Mouse (Mus musculus) midbrain, postnatal 0 days (tissue): ENCODE measurements around the gene Olfr90. TPM values are rescaled to one million over a fixed set of nuclear protein-coding genes. Genes with fewer than 3 reads are reported as not detected.

Experiments used
- ATAC-seq: fragments of 200-750 bp; cut with Nextera tagmentation; 2 replicates; pipeline ENCODE4 v1.8.0; 2017; ENCODE audit warnings: moderate number of reproducible peaks, mild to moderate bottlenecking, moderate TSS enrichment, moderate library complexity; ENCODE audit not compliant: low FRiP score
- DNase-seq: peaks from one replicate; pipeline ENCODE4 v3.0.0-alpha.2; 2015; ENCODE audit warnings: low spot score
- H3K27ac ChIP-seq: fragments of 300-500 bp; sonication (generic); 2 replicates; pipeline ENCODE4 v1.5.1; 2014; ENCODE audit warnings: low read depth, mild to moderate bottlenecking, low read length, mixed read lengths
- H3K27me3 ChIP-seq: fragments of 300-500 bp; sonication (generic); 2 replicates; pipeline ENCODE4 v1.6.1; 2014; ENCODE audit warnings: low read length, control low read depth, mixed read lengths; ENCODE audit not compliant: insufficient read depth
- H3K36me3 ChIP-seq: fragments of 300-500 bp; sonication (generic); 2 replicates; pipeline ENCODE4 v1.6.1; 2014; ENCODE audit warnings: low read length, control low read depth, mixed read lengths; ENCODE audit not compliant: insufficient read depth
- H3K4me1 ChIP-seq: fragments of 300-500 bp; sonication (generic); 2 replicates; pipeline ENCODE4 v1.6.1; 2014; ENCODE audit warnings: mild to moderate bottlenecking, control low read depth, antibody characterized with exemption, low read length, mixed read lengths; ENCODE audit not compliant: insufficient read depth
- H3K4me2 ChIP-seq: fragments of 300-500 bp; sonication (generic); 2 replicates; pipeline ENCODE4 v1.6.1; 2014; ENCODE audit warnings: low read depth, mild to moderate bottlenecking, low read length, mixed read lengths; ENCODE audit not compliant: poor library complexity, severe bottlenecking
- H3K4me3 ChIP-seq: fragments of 300-500 bp; sonication (generic); 2 replicates; pipeline ENCODE4 v1.5.1; 2014; ENCODE audit warnings: low read depth, mild to moderate bottlenecking, low read length, moderate library complexity
- H3K9ac ChIP-seq: fragments of 300-500 bp; sonication (generic); replicated peaks from 2 replicates; pipeline ENCODE4 v1.6.1; 2014; ENCODE audit warnings: mild to moderate bottlenecking, low read length, moderate library complexity, mixed read lengths; ENCODE audit not compliant: poor library complexity, severe bottlenecking
- H3K9me3 ChIP-seq: fragments of 300-500 bp; sonication (generic); 2 replicates; pipeline ENCODE4 v1.6.1; 2016; ENCODE audit warnings: low read length, control low read depth
- CTCF ChIP-seq: IDR thresholded peaks from 2 replicates; pipeline ENCODE4 v1.5.1; 2016; ENCODE audit warnings: antibody characterized with exemption, mild to moderate bottlenecking
- WGBS: fragments of 180-500 bp; shearing (Covaris S2); extraction: QIAGEN DNeasy Blood & Tissue Kit; methylation state at CpG from one replicate; pipeline ENCODE4 v1.1.7; 2014; 5-methylcytosine and 5-hydroxymethylcytosine counted together
- polyA plus RNA-seq: library from polyadenylated mRNA; unstranded; fragments of >200 nt; fragmentation: Nextera tagmentation; extraction: Ambion mirVana; gene quantifications from 2 replicates; pipeline ENCODE4 v1.2.1, GENCODE M21; 2015
- total RNA-seq: library from RNA; depleted of rRNA; stranded (reverse); fragments of >200 nt; gene quantifications from 2 replicates; pipeline ENCODE4 v1.2.3, GENCODE M21; 2014; rRNA removed

Gene Olfr90
- total and polyA plus RNA-seq, 2 experiments from 2014 or later, result not detected

DNA sequence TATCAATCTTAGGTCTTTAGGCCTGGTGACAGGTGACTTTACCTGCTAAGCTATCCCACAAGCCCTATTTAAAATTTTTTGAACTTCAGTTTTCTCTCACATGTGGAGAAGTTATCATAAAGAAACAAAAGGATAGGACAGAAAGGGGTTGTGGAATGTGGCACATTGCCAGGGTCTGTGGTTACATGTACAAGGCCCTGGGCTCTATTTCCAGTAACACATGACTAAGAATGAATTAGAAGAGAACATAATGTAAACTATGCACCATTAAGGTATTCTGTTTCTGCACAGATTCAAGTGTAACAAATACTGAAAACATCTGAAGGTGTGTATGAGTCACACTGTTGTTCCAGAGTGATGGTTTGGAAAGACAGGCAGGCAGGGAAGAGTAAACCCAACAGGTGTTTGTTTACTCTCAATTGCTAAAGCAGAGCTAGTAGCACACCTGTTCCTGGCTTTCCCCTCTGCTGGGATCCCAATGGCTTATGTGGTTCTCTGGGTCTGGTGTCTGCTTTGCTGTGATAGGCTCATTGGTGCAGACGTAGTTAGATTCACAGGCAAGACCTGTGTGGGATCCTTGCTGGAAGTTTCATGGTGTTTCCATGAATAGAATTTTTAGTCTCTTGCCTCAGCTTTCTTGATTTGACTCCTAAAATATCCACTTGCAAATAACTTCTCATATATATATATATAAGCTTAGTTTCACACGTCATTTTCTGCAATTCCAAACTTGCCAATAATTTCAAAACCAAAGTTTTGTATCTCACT is 49.0 kb downstream of the Olfr90 start:
- DNase-seq, result no peak
- Histone ChIP-seq H3K9ac (no peak overlapping the region), H3K36me3 (no peaks in the 10 kb centered on the region), H3K27ac (no peak overlapping the region), H3K4me2 (no peak overlapping the region), H3K27me3 (no peaks in the 10 kb centered on the region), H3K9me3 (no peaks in the 10 kb centered on the region), H3K4me1 (no peaks in the 10 kb centered on the region), H3K4me3 (no peak overlapping the region)
- no peak for ATAC-seq
- TF ChIP-seq CTCF, result no peak
- 84% methylated on average over 2 of the region's 2 CpGs for WGBS

Other genes starting within 250 kb of the Olfr90 start
- 0.27 and 0.33 TPM in 2 replicates for gene Trim15, start 221.3 kb downstream of the Olfr90 start, total RNA-seq
- gene Trim15, start 221.3 kb downstream of the Olfr90 start, polyA plus RNA-seq, result 0.73 and 0.90 TPM in 2 replicates
- gene Trim10, start 218.9 kb downstream of the Olfr90 start, total RNA-seq, result 0.22 and 0.24 TPM in 2 replicates
- gene Trim10, start 218.9 kb downstream of the Olfr90 start, polyA plus RNA-seq, result 0.16 and 0.17 TPM in 2 replicates
- not detected in 2 replicates for gene Trim40, start 198.4 kb downstream of the Olfr90 start, total RNA-seq
- 0.19 and 0.25 TPM in 2 replicates for gene Trim40, start 198.4 kb downstream of the Olfr90 start, polyA plus RNA-seq
- gene Trim31, start 190.4 kb downstream of the Olfr90 start, total RNA-seq, result not detected in 2 replicates
- gene Trim31, start 190.4 kb downstream of the Olfr90 start, polyA plus RNA-seq, result not detected in 2 replicates
- 3.9 TPM in 2 replicates for gene Rnf39, start 145.6 kb downstream of the Olfr90 start, total RNA-seq
- 2.8 and 3.3 TPM in 2 replicates for gene Rnf39, start 145.6 kb downstream of the Olfr90 start, polyA plus RNA-seq
- gene Ppp1r11, start 136.8 kb downstream of the Olfr90 start, total RNA-seq, result 54.0 and 64.5 TPM in 2 replicates
- gene Ppp1r11, start 136.8 kb downstream of the Olfr90 start, polyA plus RNA-seq, result 143 and 166 TPM in 2 replicates
- 31.6 and 37.1 TPM in 2 replicates for gene Znrd1, start 129.9 kb downstream of the Olfr90 start, total RNA-seq
- 42.4 and 43.7 TPM in 2 replicates for gene Znrd1, start 129.9 kb downstream of the Olfr90 start, polyA plus RNA-seq
- gene Znrd1as, start 129.9 kb downstream of the Olfr90 start, total RNA-seq, result 2.1 and 3.5 TPM in 2 replicates
- gene Znrd1as, start 129.9 kb downstream of the Olfr90 start, polyA plus RNA-seq, result 2.8 and 3.0 TPM in 2 replicates
- gene 2410137M14Rik, start 107.3 kb downstream of the Olfr90 start, total RNA-seq, result not detected in 2 replicates
- 0.39 and 0.52 TPM in 2 replicates for gene 2410137M14Rik, start 107.3 kb downstream of the Olfr90 start, polyA plus RNA-seq
- 2.0 and 4.3 TPM in 2 replicates for gene H2-M5, start 99.0 kb downstream of the Olfr90 start, total RNA-seq
- 1.3 and 1.6 TPM in 2 replicates for gene H2-M5, start 99.0 kb downstream of the Olfr90 start, polyA plus RNA-seq
- 140 and 182 TPM in 2 replicates for gene Zfp57, start 87.3 kb downstream of the Olfr90 start, total RNA-seq
- gene Zfp57, start 87.3 kb downstream of the Olfr90 start, polyA plus RNA-seq, result 166 and 171 TPM in 2 replicates
- not detected in 2 replicates for gene Mog, start 65.1 kb downstream of the Olfr90 start, total RNA-seq
- 0.95 and 1.1 TPM in 2 replicates for gene Mog, start 65.1 kb downstream of the Olfr90 start, polyA plus RNA-seq
- 633 and 639 TPM in 2 replicates for gene Gabbr1, start 42.5 kb downstream of the Olfr90 start, total RNA-seq
- gene Gabbr1, start 42.5 kb downstream of the Olfr90 start, polyA plus RNA-seq, result 111 and 116 TPM in 2 replicates
- gene Olfr91, start 9.8 kb upstream of the Olfr90 start, total RNA-seq, result not detected in 2 replicates
- not detected in 2 replicates for gene Olfr91, start 9.8 kb upstream of the Olfr90 start, polyA plus RNA-seq
- not detected in 2 replicates for gene Olfr92, start 31.6 kb upstream of the Olfr90 start, total RNA-seq
- not detected in 2 replicates for gene Olfr92, start 31.6 kb upstream of the Olfr90 start, polyA plus RNA-seq
- not detected in 2 replicates for gene Olfr93, start 73.0 kb upstream of the Olfr90 start, total RNA-seq
- gene Olfr93, start 73.0 kb upstream of the Olfr90 start, polyA plus RNA-seq, result not detected in 2 replicates
- gene Ubd, start 105.4 kb upstream of the Olfr90 start, total RNA-seq, result not detected in 2 replicates
- not detected in 2 replicates for gene Ubd, start 105.4 kb upstream of the Olfr90 start, polyA plus RNA-seq
- gene Olfr94, start 112.5 kb upstream of the Olfr90 start, total RNA-seq, result not detected in 2 replicates
- not detected in 2 replicates for gene Olfr94, start 112.5 kb upstream of the Olfr90 start, polyA plus RNA-seq
- not detected in 2 replicates for gene Olfr95, start 124.6 kb upstream of the Olfr90 start, total RNA-seq
- gene Olfr95, start 124.6 kb upstream of the Olfr90 start, polyA plus RNA-seq, result 0.02 TPM in 1 of 2 replicates, not detected in the other
- not detected in 2 replicates for gene Olfr96, start 131.6 kb upstream of the Olfr90 start, total RNA-seq
- not detected in 2 replicates for gene Olfr96, start 131.6 kb upstream of the Olfr90 start, polyA plus RNA-seq
- not detected in 2 replicates for gene Olfr97, start 148.8 kb upstream of the Olfr90 start, total RNA-seq
- gene Olfr97, start 148.8 kb upstream of the Olfr90 start, polyA plus RNA-seq, result not detected in 2 replicates
- not detected in 2 replicates for gene Olfr98, start 175.2 kb upstream of the Olfr90 start, total RNA-seq
- gene Olfr98, start 175.2 kb upstream of the Olfr90 start, polyA plus RNA-seq, result not detected in 2 replicates
- gene H2-M3, start 181.7 kb upstream of the Olfr90 start, total RNA-seq, result 1.6 TPM in 2 replicates
- gene H2-M3, start 181.7 kb upstream of the Olfr90 start, polyA plus RNA-seq, result 2.5 and 2.6 TPM in 2 replicates
- not detected in 2 replicates for gene Olfr99, start 195.0 kb upstream of the Olfr90 start, total RNA-seq
- gene Olfr99, start 195.0 kb upstream of the Olfr90 start, polyA plus RNA-seq, result not detected in 2 replicates
- not detected in 2 replicates for gene Olfr101, start 215.8 kb upstream of the Olfr90 start, total RNA-seq
- not detected in 2 replicates for gene Olfr101, start 215.8 kb upstream of the Olfr90 start, polyA plus RNA-seq
- gene Olfr102, start 228.6 kb upstream of the Olfr90 start, total RNA-seq, result not detected in 2 replicates
- not detected in 2 replicates for gene Olfr102, start 228.6 kb upstream of the Olfr90 start, polyA plus RNA-seq